ENCODE assay signal across 8 mouse cellular contexts in the genomic region with DNA sequence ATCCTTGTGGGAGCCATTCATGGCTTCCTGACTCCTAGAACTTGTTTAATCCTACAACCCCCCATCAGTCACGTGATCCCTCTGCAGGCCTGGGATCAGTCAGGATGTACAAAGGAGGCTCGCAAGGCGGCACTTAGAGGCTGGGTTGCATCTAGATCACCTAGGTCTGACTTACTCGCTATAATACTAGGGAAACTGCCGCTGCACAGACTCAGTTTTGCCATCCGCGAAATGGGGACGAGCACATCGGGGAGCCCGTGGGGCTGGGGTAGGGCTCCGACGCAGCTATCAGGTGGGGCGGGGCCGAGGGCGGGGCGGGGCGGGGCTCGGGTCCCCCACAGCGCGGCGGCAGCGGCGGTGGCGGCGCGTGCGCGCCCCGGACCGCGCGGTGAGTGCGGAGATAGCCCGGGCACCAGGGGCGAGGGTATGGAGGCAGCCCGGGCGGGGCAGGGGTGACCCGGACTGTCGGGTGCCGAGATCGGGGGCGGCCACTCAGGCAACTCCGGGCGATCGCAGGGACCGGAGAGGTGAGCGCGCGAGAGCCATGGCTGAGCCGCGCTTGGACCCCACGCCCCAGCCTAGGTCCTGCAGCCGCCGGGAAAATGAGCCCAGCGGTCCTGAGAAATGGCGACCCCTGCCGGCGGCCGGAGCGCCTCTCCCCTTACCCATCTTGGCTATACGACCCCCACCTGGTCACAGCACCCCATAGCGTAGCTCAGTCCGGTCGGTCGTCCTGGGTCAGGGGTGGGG. TPM values are rescaled to one million over a fixed set of nuclear protein-coding genes. Genes with fewer than 3 reads are reported as not detected.
DNase-seq lines count a peak whose midpoint lies in the region; ATAC-seq and TF ChIP-seq lines count a peak whose summit lies in the region.

A gene (plus strand): TSS at position 346 of the 750 bp plus-strand sequence.

- H3K27ac ChIP-seq in ES-Bruce4 (ENCODE audit: insufficient read depth, low read length), result no peak within 1 kb of the TSS
- H3K27ac ChIP-seq in embryonic facial prominence, embryonic 14.5 days (replicated peaks; ENCODE audit: low read depth, low read length), result peak within 1 kb of the TSS; percentile 61
- peak within 1 kb of the TSS; percentile 91 for H3K27ac ChIP-seq in lung, postnatal 0 days (ENCODE audit: low read length)

- TF ChIP-seq POLR2A in ES-Bruce4 (IDR thresholded peaks at IDR 0.05; ENCODE audit: insufficient read depth, low read length), result peak; percentile 35

- peak within 1 kb of the TSS; percentile 66 for H3K9ac ChIP-seq in ES-Bruce4 (ENCODE audit: low read depth, poor library complexity, severe bottlenecking)
- H3K9ac ChIP-seq in embryonic facial prominence, embryonic 14.5 days (ENCODE audit: low read depth, low read length), result peak within 1 kb of the TSS; percentile 76
- peak within 1 kb of the TSS; percentile 79 for H3K9ac ChIP-seq in lung, postnatal 0 days (replicated peaks; ENCODE audit: low read depth)

- peaks cover 6% of the 10 kb centered on the region for H3K4me1 ChIP-seq in ES-Bruce4 (ENCODE audit: control insufficient read depth, insufficient read depth, low read length)
- H3K4me1 ChIP-seq in embryonic facial prominence, embryonic 14.5 days (ENCODE audit: control insufficient read depth, insufficient read depth, low read length), result no peaks in the 10 kb centered on the region
- H3K4me1 ChIP-seq in lung, postnatal 0 days (ENCODE audit: insufficient read depth, low read depth, low read length), result peaks cover 8% of the 10 kb centered on the region; the same call in 1 of the 2 replicates

- no peaks in the 10 kb centered on the region for H3K27me3 ChIP-seq in ES-Bruce4 (ENCODE audit: control insufficient read depth, insufficient read depth, low read length, poor library complexity, severe bottlenecking)
- H3K27me3 ChIP-seq in embryonic facial prominence, embryonic 14.5 days (replicated peaks; ENCODE audit: control insufficient read depth, insufficient read depth, low read length), result no peaks in the 10 kb centered on the region
- H3K27me3 ChIP-seq in lung, postnatal 0 days (replicated peaks; ENCODE audit: insufficient read depth, low read length), result no peaks in the 10 kb centered on the region

- 0 out of 2 replicates have a peak, but pooled peaks have one; percentile 28 for TF ChIP-seq EP300 in ES-Bruce4 (IDR thresholded peaks at IDR 0.05; ENCODE audit: insufficient read depth, low read depth, low read length)
- no peak for TF ChIP-seq EP300 in lung, postnatal 0 days (IDR thresholded peaks at IDR 0.05)

- H3K9me3 ChIP-seq in ES-Bruce4 (replicated peaks; ENCODE audit: control insufficient read depth, insufficient read depth, low read length, poor library complexity, severe bottlenecking), result no peaks in the 10 kb centered on the region
- no peaks in the 10 kb centered on the region for H3K9me3 ChIP-seq in embryonic facial prominence, embryonic 14.5 days (ENCODE audit: control insufficient read depth, low read length)
- H3K9me3 ChIP-seq in lung, postnatal 0 days (ENCODE audit: low read length), result no peaks in the 10 kb centered on the region

- peak; percentile 74 to 81 for DNase-seq in adrenal gland, postnatal 36 days
- DNase-seq in embryonic facial prominence, embryonic 14.5 days (ENCODE audit: low spot score), result peak; percentile 69
- peak; percentile 71 to 76 for DNase-seq in heart, postnatal 10 days
- DNase-seq in layer of hippocampus, adult 8-10 months (ENCODE audit: low spot score in 2 of 2), result peak; percentile 33 to 66
- peak; percentile 66 for DNase-seq in lung, postnatal 0 days (ENCODE audit: low spot score)
- peak; percentile 69 for DNase-seq in ovary, postnatal 14 days (ENCODE audit: low spot score)
- DNase-seq in thymus, postnatal 4 days, result peak; percentile 79

- 1% methylated on average over 33 of the region's 65 CpGs for WGBS in embryonic facial prominence, embryonic 14.5 days
- under 1% methylated on average over 36 of the region's 65 CpGs for WGBS in lung, postnatal 0 days

- no peaks in the 10 kb centered on the region for H3K36me3 ChIP-seq in ES-Bruce4 (ENCODE audit: control insufficient read depth, insufficient read depth, low read length, poor library complexity, severe bottlenecking)
- no peaks in the 10 kb centered on the region for H3K36me3 ChIP-seq in embryonic facial prominence, embryonic 14.5 days (ENCODE audit: control insufficient read depth, insufficient read depth, low read length)
- no peaks in the 10 kb centered on the region for H3K36me3 ChIP-seq in lung, postnatal 0 days (ENCODE audit: insufficient read depth, low read length)

- peak within 1 kb of the TSS; percentile 74 for H3K4me2 ChIP-seq in embryonic facial prominence, embryonic 14.5 days (ENCODE audit: low read depth, low read length)
- H3K4me2 ChIP-seq in lung, postnatal 0 days (replicated peaks; ENCODE audit: low read depth, low read length), result peak within 1 kb of the TSS; percentile 74

- ATAC-seq in embryonic facial prominence, embryonic 14.5 days (ENCODE audit: low read depth), result peak; percentile 86
- peak; percentile 32 for ATAC-seq in lung, postnatal 0 days

- intact Hi-C loops in heart, postnatal 10 days (cut with DNase I), result no loop called here

- TF ChIP-seq CTCF in ES-Bruce4 (IDR thresholded peaks at IDR 0.05; ENCODE audit: low read depth, low read length), result peak; percentile 74
- peak; percentile 68 for TF ChIP-seq CTCF in lung, postnatal 0 days (IDR thresholded peaks at IDR 0.05)

- peak within 1 kb of the TSS; percentile 71 for H3K4me3 ChIP-seq in ES-Bruce4 (ENCODE audit: low read depth, low read length)
- H3K4me3 ChIP-seq in embryonic facial prominence, embryonic 14.5 days (ENCODE audit: low read depth, low read length), result peak within 1 kb of the TSS; percentile 65
- H3K4me3 ChIP-seq in lung, postnatal 0 days (ENCODE audit: low read depth, low read length), result peak within 1 kb of the TSS; percentile 58

RNA-seq across cellular contexts. Expression of the gene that starts here (rescaled TPM):
- not detected in 2 replicates for polyA plus RNA-seq in ES-Bruce4 (2011; ENCODE audit: insufficient read depth, insufficient read length, low read depth, missing spikeins)
- not detected for total RNA-seq in adrenal gland, postnatal 36 days (2021)
- not detected in 2 replicates for polyA plus RNA-seq in embryonic facial prominence, embryonic 14.5 days (2014; fragmentation: Nextera tagmentation; extraction: Ambion mirVana)
- under 1 TPM in 1 of 2 experiments, not detected in 1; 0.36 TPM for total RNA-seq in heart, postnatal 10 days (2021)
- total RNA-seq in layer of hippocampus, adult 8-10 months (2022), result not detected
- not detected in 2 replicates for polyA plus RNA-seq in lung, postnatal 0 days (2015; fragmentation: Nextera tagmentation; extraction: Ambion mirVana)

Comparison
In these comparisons a context has a peak if more than half of its experiments do, and no peak if none do; other contexts are left out.
1. Peak in DNase-seq in adrenal gland, postnatal 36 days; RNA of the gene not detected or under 1 TPM.
2. Peak in DNase-seq, ATAC-seq, H3K4me3 ChIP-seq, H3K27ac ChIP-seq, H3K9ac ChIP-seq and H3K4me2 ChIP-seq in embryonic facial prominence, embryonic 14.5 days; RNA of the gene not detected or under 1 TPM.
3. Peak in DNase-seq in heart, postnatal 10 days; RNA of the gene not detected or under 1 TPM.
4. Peak in DNase-seq in layer of hippocampus, adult 8-10 months; RNA of the gene not detected or under 1 TPM.
5. Peak in DNase-seq, ATAC-seq, H3K4me3 ChIP-seq, H3K27ac ChIP-seq, H3K9ac ChIP-seq and H3K4me2 ChIP-seq in lung, postnatal 0 days; RNA of the gene not detected or under 1 TPM.